Mouse (Mus musculus) E14TG2a.4 (cell line): ENCODE measurements around the gene Fbp1.

Experiments used
- H3K27me3 ChIP-seq: 2 replicates; pipeline ENCODE4 v1.6.1; 2014; ENCODE audit warnings: low read length, control low read depth; ENCODE audit not compliant: insufficient read depth
- H3K36me3 ChIP-seq: 2 replicates; pipeline ENCODE4 v1.6.1; 2014; ENCODE audit warnings: low read length, control low read depth; ENCODE audit not compliant: insufficient read depth
- H3K4me1 ChIP-seq: replicated peaks from 2 replicates; pipeline ENCODE4 v1.6.1; 2014; ENCODE audit warnings: low read depth, low read length, control low read depth
- H3K4me3 ChIP-seq: replicated peaks from 2 replicates; pipeline ENCODE4 v1.5.1; 2014; ENCODE audit warnings: mild to moderate bottlenecking, low read length
- H3K9me3 ChIP-seq: 2 replicates; pipeline ENCODE4 v1.6.1; 2014; ENCODE audit warnings: low read length, control low read depth
- CTCF ChIP-seq: conservative IDR thresholded peaks from 2 replicates; pipeline ENCODE4 v1.5.1; 2014; ENCODE audit warnings: low read length
- NANOG ChIP-seq: IDR thresholded peaks from 2 replicates; pipeline ENCODE4 v1.6.1; 2014; ENCODE audit warnings: borderline replicate concordance, low read length, mixed read lengths
- POU5F1 ChIP-seq: IDR thresholded peaks from 2 replicates; pipeline ENCODE4 v1.6.1; 2014; ENCODE audit warnings: low read length, borderline replicate concordance

Gene Fbp1

DNA sequence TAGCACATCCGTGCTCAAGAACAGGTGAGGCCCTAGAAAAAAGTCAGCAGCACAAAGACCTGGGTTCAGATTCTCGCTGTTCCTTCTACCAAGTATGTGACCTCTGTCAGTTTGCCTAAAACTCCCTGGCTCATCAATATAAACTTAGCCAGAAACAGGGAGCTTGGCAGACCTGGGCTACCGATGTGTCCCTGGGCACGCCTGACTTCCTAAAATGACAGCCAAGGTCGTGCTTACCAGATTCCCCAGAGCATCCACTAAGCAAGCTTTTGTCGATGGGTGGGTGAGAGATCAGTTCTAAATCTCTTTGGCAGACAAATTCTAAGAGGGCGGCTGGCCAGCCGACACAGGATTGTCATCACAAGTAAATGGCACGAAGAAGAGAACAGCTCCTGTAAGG is 6.7 kb downstream of the Fbp1 start:
- H3K4me1 ChIP-seq, result peaks cover 42% of the 10 kb centered on the region
- no peaks in the 10 kb centered on the region for H3K36me3 ChIP-seq
- H3K9me3 ChIP-seq, result no peaks in the 10 kb centered on the region
- peaks cover 17% of the 10 kb centered on the region for H3K27me3 ChIP-seq
- no peak for TF ChIP-seq POU5F1
- TF ChIP-seq CTCF, result no peak
- no peak for TF ChIP-seq NANOG
- no peak overlapping the region for H3K4me3 ChIP-seq

DNA sequence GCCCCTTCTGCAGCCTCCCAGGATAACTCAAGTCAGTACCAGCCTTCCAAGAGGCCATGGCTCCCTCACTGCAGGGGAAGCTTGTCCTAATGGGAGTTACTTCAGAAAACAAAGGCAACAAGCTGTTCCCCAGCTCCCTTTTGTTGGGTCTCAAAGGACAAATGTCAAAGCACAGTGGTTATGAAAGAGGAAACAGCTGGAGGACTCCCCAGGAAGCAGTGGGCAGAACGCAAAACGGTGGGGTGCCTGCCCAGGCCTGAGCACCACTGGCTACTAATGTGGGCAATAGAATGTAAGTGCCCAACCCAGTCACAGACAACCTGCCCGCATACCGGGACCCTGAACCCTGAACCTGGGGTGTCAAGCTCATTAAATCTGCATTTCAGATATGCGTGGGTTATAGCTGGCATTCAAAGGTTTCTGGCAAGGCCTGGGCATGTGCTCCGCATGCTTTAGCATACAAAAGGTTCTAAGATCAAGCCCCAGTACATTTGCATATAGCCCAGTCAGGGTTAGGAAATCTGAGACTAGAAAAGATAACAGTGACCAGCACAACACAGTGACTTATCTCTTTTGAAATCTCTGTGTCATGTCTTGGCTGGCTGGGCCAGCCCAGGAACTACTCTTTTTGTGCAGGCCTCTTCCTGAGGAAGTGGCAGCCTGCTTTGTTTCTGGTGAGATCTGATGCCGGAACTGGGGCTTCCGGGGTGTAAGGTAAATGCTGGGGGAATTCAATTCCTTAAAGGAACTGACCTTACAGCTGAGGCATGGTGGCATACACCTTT is 8.1 kb downstream of the Fbp1 start:
- Histone ChIP-seq H3K36me3 (no peaks in the 10 kb centered on the region), H3K9me3 (no peaks in the 10 kb centered on the region), H3K4me1 (peaks cover 55% of the 10 kb centered on the region), H3K4me3 (no peak overlapping the region), H3K27me3 (peaks cover 11% of the 10 kb centered on the region; the same call in 1 of the 2 replicates)
- TF ChIP-seq NANOG, result 0 out of 2 replicates have a peak, but pooled peaks have one; percentile 6
- TF ChIP-seq CTCF, result no peak

DNA sequence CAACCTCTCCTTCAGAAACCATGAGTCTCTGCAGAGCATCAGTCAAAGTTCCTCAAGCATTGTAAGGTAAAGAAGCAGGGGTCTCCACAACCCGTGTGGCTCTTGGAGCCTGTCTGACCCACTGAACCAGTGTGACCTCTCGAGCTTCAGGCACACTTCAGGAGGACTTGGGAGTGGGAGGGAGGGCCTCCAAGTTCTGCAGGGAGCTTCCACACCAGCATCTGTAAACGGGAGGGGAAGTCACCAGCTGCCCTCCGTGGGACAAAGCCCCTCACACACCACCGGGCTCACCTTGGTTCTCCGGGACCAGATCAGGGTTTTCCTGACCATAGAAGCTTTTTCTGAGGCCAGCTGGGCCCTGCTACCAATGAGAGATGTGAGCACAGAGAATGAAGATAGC is 8.7 kb downstream of the Fbp1 start:
- H3K27me3 ChIP-seq, result peaks cover 11% of the 10 kb centered on the region; the same call in 1 of the 2 replicates
- no peaks in the 10 kb centered on the region for H3K9me3 ChIP-seq
- no peak overlapping the region for H3K4me3 ChIP-seq
- H3K4me1 ChIP-seq, result peaks cover 55% of the 10 kb centered on the region
- TF ChIP-seq POU5F1 (no peak), NANOG (no peak), CTCF (no peak)
- H3K36me3 ChIP-seq, result no peaks in the 10 kb centered on the region

DNA sequence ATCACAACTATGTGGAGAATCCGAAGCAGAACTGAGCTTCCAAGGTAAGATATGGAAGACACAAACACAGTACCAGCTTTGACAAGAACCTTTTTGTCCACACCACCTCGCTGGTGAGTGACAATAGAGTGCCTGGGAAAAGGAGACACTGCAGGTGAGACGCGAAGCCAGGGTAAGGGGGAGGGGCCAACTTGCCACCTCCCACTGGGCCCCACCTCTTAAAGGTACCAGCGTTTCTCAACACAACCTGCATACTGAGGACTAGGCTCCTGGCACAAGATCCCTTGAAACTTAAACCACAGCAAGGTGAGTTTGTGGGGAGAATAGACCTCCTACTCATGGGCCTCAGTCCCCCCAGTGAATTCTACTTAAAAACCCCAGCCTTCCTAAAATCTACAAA is 10.8 kb downstream of the Fbp1 start:
- H3K4me3 ChIP-seq, result no peak overlapping the region
- TF ChIP-seq NANOG (no peak), POU5F1 (no peak), CTCF (no peak)
- 0 out of 2 replicates have a peak, but pooled peaks cover 6% of the 10 kb centered on the region for H3K27me3 ChIP-seq
- H3K36me3 ChIP-seq, result no peaks in the 10 kb centered on the region
- no peaks in the 10 kb centered on the region for H3K9me3 ChIP-seq
- H3K4me1 ChIP-seq, result peaks cover 55% of the 10 kb centered on the region

DNA sequence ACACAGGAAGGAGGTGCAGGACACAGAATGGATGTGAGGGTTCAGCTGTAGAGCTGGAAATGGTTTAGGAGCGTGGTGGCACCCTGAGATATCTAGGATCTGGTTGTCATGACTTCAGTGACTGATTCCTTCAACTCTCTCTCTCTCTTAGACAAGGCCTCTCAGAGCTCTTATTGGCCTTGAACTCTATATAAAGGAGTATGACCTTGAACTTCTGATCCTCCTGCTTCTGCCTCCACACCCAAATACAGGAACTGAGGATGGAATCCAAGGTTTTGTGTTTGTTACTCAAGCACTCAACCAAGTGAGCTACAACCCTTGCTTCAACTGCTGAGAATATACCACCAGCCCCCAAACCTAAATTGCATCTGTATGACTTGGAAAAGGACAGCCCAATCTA is 12.0 kb downstream of the Fbp1 start:
- H3K27me3 ChIP-seq, result 0 out of 2 replicates have a peak, but pooled peaks cover 6% of the 10 kb centered on the region
- no peaks in the 10 kb centered on the region for H3K36me3 ChIP-seq
- TF ChIP-seq NANOG, result no peak
- no peak for TF ChIP-seq POU5F1
- TF ChIP-seq CTCF, result no peak
- peaks cover 53% of the 10 kb centered on the region for H3K4me1 ChIP-seq
- no peaks in the 10 kb centered on the region for H3K9me3 ChIP-seq
- H3K4me3 ChIP-seq, result no peak overlapping the region

DNA sequence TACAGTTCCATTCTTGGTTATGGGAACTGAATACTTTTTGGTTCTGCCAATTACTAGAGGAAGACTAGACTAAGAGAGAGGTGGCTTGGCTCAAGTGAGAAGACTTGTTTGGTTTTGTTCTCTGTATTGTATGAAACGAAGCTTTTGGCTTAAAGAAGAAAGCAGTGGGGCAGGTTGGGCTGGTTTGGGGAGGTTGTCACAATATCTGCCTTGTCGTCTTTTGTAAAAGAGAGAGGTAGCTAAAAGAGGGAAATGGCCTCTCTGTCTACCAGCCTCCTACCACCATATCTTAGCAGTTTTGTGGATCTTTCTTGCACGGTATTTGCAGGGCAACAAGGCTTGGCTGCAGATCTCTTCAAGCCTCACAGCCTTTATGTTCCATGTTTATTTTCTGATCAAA is 15.8 kb downstream of the Fbp1 start:
- TF ChIP-seq POU5F1 (no peak), CTCF (no peak), NANOG (no peak)
- Histone ChIP-seq H3K4me1 (peaks cover 35% of the 10 kb centered on the region), H3K27me3 (0 out of 2 replicates have a peak, but pooled peaks cover 3% of the 10 kb centered on the region), H3K9me3 (no peaks in the 10 kb centered on the region), H3K4me3 (no peak overlapping the region), H3K36me3 (no peaks in the 10 kb centered on the region)

DNA sequence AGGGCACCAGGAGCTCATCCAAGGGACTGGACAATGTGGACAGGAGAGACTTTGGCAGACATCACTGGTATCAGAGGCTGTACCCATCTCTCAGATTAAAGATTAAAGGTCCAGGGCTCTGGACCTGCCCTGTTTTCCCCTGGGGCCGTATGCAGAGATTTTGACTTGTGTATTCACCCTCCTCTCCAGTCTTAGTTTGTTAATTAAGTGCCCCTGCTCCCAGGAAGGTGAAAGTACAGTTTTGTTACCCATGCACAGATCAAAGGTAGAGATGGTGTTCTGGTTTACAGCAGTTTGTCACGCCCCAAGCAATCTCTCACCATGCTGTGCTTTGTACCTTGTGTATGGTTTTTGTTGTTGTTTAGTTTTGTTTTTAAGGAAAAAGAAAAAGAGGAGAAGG is 17.5 kb downstream of the Fbp1 start:
- H3K36me3 ChIP-seq, result no peaks in the 10 kb centered on the region
- 0 out of 2 replicates have a peak, but pooled peaks cover 1% of the 10 kb centered on the region for H3K27me3 ChIP-seq
- H3K4me1 ChIP-seq, result peaks cover 18% of the 10 kb centered on the region
- no peak for TF ChIP-seq NANOG
- TF ChIP-seq POU5F1, result no peak
- no peak for TF ChIP-seq CTCF
- H3K9me3 ChIP-seq, result no peaks in the 10 kb centered on the region
- no peak overlapping the region for H3K4me3 ChIP-seq

DNA sequence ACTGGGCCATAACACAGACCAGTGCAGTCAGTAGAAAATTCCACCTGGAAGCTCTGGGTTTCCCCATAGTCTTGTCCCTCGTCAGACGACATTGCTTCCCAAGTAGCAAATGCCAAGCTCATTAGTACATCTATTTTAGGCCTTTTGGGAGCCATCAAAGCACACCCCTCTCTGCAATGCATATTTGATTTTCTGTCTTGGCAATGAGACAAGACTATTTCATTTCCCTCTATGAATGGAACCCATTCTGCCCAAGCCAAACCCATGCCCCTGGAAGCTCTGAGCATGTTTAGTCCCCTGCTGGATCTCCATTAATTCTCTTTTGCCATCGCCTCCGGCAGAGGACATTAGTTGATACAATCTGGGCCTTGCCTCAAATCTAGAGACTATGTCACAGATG is 21.3 kb downstream of the Fbp1 start:
- Histone ChIP-seq H3K4me1 (peaks cover 13% of the 10 kb centered on the region; the same call in 1 of the 2 replicates), H3K9me3 (peaks cover 16% of the 10 kb centered on the region), H3K27me3 (no peaks in the 10 kb centered on the region), H3K36me3 (no peaks in the 10 kb centered on the region), H3K4me3 (no peak overlapping the region)
- TF ChIP-seq CTCF (no peak), POU5F1 (no peak), NANOG (no peak)
